Mouse (Mus musculus) liver, embryonic 14.5 days (tissue): ENCODE results near the gene Wipf1. TPM values are rescaled to one million over a fixed set of nuclear protein-coding genes. Genes with fewer than 3 reads are reported as not detected.

ENCODE experiments used
- ATAC-seq: fragments of 200-750 bp; cut with Nextera tagmentation; 2 replicates; pipeline ENCODE4 v1.8.0; 2017; ENCODE audit warnings: moderate number of reproducible peaks, mild to moderate bottlenecking, moderate library complexity; ENCODE audit not compliant: insufficient read depth
- DNase-seq, 3 experiments: peaks; one replicate each; pipeline ENCODE4 v3.0.0-alpha.2; 2012 to 2013; ENCODE audit warnings: low read depth in 3 of 3, low spot score in 3 of 3
- H3K27ac ChIP-seq: fragments of 300-500 bp; sonication (generic); 2 replicates; pipeline ENCODE4 v1.5.1; 2014; ENCODE audit warnings: moderate library complexity, mild to moderate bottlenecking, control low read depth, inconsistent platforms
- H3K27me3 ChIP-seq: fragments of 300-500 bp; sonication (generic); 2 replicates; pipeline ENCODE4 v1.6.1; 2014; ENCODE audit warnings: mild to moderate bottlenecking, low read length, moderate library complexity; ENCODE audit not compliant: control insufficient read depth, insufficient read depth
- H3K36me3 ChIP-seq: fragments of 300-500 bp; sonication (generic); replicated peaks from 2 replicates; pipeline ENCODE4 v1.6.1; 2014; ENCODE audit warnings: low read depth; ENCODE audit not compliant: control insufficient read depth, insufficient read depth
- H3K4me1 ChIP-seq, 2 experiments: fragments of 200-500 bp in 1 of 2; fragments of 300-500 bp in 1 of 2; sonication (generic) in 1 of 2; replicated peaks; 2 replicates each; pipeline ENCODE4 v1.6.1; 2012 to 2014; ENCODE audit warnings: antibody characterized with exemption in 1 of 2, inconsistent platforms in 1 of 2, low read length in 1 of 2; ENCODE audit not compliant: control insufficient read depth in 2 of 2, insufficient read depth in 2 of 2
- H3K4me2 ChIP-seq: fragments of 300-500 bp; sonication (generic); 2 replicates; pipeline ENCODE4 v1.6.1; 2014; ENCODE audit warnings: low read depth, mild to moderate bottlenecking, control low read depth, moderate library complexity
- H3K4me3 ChIP-seq, 2 experiments: fragments of 200-500 bp in 1 of 2; fragments of 300-500 bp in 1 of 2; sonication (generic) in 1 of 2; 2 replicates each; pipeline ENCODE4 v1.5.1; 2012 to 2014; ENCODE audit warnings: low read depth in 2 of 2, low read length in 2 of 2, mild to moderate bottlenecking in 2 of 2, control low read depth in 1 of 2, inconsistent platforms in 1 of 2, moderate library complexity in 1 of 2; ENCODE audit not compliant: insufficient read depth in 1 of 2
- H3K9ac ChIP-seq: fragments of 300-500 bp; sonication (generic); replicated peaks from 2 replicates; pipeline ENCODE4 v1.6.1; 2014; ENCODE audit warnings: mild to moderate bottlenecking, control low read depth, moderate library complexity
- H3K9me3 ChIP-seq: fragments of 300-500 bp; sonication (generic); 2 replicates; pipeline ENCODE4 v1.6.1; 2016; ENCODE audit warnings: low read length, mixed read lengths; ENCODE audit not compliant: control insufficient read depth
- CTCF ChIP-seq: IDR thresholded peaks from 2 replicates; pipeline ENCODE4 v1.5.1; 2016; ENCODE audit warnings: antibody characterized with exemption, low read depth, control low read depth
- EP300 ChIP-seq: IDR thresholded peaks from 2 replicates; pipeline ENCODE4 v1.6.1; 2016; ENCODE audit warnings: antibody characterized with exemption, low read depth
- WGBS: fragments of 180-500 bp; shearing (Covaris S2); extraction: QIAGEN DNeasy Blood & Tissue Kit; methylation state at CpG from one replicate; pipeline ENCODE4 v1.1.7; 2014; ENCODE audit not compliant: insufficient replicate concordance; 5-methylcytosine and 5-hydroxymethylcytosine counted together
- polyA plus RNA-seq, 2 experiments: library from polyadenylated mRNA; depleted of rRNA in 1 of 2; stranded (reverse) in 1 of 2; unstranded in 1 of 2; fragments of >200 nt; fragmentation: Nextera tagmentation in 1 of 2; extraction: Ambion mirVana in 1 of 2; gene quantifications; 2 replicates each; pipeline versions ENCODE4 v1.2.1 to v1.2.3; 2012 to 2014

Gene Wipf1
- polyA plus RNA-seq, 2 experiments, result 3.4 to 4.1 TPM

DNA sequence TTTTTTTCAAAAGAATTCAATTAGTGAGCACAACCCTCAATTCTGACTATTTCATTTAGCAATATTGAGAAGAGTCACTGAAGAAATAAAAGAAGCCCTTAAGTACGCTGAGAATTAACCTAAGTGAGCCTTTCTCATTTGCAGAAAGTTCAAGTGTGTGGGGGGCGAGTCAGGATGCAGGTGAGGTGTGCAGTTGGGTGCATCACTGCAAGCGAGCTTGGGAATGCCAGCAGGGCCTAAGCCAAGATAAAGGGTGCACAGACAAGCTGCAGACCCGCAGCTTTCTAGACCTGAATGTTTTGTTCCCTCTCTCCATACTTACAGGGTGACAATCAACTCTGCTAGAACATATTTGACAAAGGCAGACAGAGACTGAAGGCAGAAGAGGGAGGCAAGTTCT lies 75.3 kb downstream of the Wipf1 start:
- Histone ChIP-seq H3K36me3 (no peaks in the 10 kb centered on the region), H3K9me3 (no peaks in the 10 kb centered on the region), H3K4me1 (peaks cover 11 to 32% of the 10 kb centered on the region in 2 experiments), H3K4me2 (peak overlapping the region; percentile 51), H3K9ac (peak overlapping the region; percentile 15; the same call in 1 of the 2 replicates), H3K27me3 (no peaks in the 10 kb centered on the region), H3K4me3 (peak overlapping the region in 1 of 2 experiments; percentile 20; a peak in 2 of 4 replicates), H3K27ac (peak overlapping the region; percentile 43)
- no peak for DNase-seq
- whole genome bisulfite sequencing, result 56% methylated on average over 4 of the region's 4 CpGs
- no peak for TF ChIP-seq EP300
- TF ChIP-seq CTCF, result no peak
- no peak for ATAC-seq

DNA sequence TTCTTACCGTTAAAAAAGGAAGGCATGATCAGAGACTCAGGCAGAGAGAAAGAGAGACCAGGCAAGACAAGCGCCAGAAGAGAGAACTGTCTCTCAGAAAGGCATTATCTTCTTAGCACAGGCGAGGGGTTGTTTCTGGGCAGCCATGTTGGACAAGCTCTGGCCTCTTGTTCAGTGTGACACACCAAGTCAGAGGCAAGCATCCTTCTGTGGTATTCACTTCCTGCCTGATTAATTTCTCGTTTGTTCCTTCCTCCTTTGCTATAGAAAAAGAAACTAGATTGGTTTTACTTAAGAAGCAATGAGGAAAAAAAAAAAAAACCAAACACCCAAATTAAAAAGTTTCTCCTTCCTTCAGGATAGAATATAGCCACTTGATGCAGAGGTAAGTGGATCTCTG lies 75.8 kb downstream of the Wipf1 start:
- Histone ChIP-seq H3K4me1 (peaks cover 11 to 33% of the 10 kb centered on the region in 2 experiments), H3K4me3 (no peak overlapping the region), H3K4me2 (peak overlapping the region; percentile 51), H3K36me3 (no peaks in the 10 kb centered on the region), H3K9ac (no peak overlapping the region), H3K9me3 (no peaks in the 10 kb centered on the region), H3K27ac (no peak overlapping the region), H3K27me3 (no peaks in the 10 kb centered on the region)
- TF ChIP-seq EP300 (peak; percentile 21; the same call in 1 of the 2 replicates), CTCF (no peak)
- ATAC-seq (peak; percentile 42; the same call in 1 of the 2 replicates), DNase-seq (peak in 2 of 3 experiments; percentile 28 to 33)
- 4% methylated on average over 4 of the region's 4 CpGs for WGBS

DNA sequence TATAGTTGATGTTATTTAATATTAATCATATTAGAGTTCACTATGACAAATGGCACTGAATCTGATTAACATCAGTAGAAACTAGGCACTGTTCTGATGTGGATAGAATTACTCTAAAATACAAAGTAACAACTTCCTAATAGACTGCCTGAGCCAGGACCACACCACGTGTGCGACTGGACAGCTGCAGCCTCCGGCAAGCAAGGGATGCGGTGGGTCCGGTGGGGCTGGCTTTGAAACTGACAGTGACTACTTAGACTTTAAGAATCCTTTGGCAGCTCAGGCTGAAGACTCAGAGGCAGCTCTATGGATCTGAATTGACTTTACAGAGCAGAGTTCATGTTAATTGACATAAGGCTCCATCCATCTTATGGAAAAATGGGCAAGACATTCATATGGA lies 76.4 kb downstream of the Wipf1 start:
- Histone ChIP-seq H3K9ac (no peak overlapping the region), H3K4me3 (0 out of 4 replicates have a peak overlapping the region, but pooled peaks of 1 of the 2 experiments have one; percentile 3), H3K9me3 (no peaks in the 10 kb centered on the region), H3K27ac (no peak overlapping the region), H3K27me3 (no peaks in the 10 kb centered on the region), H3K4me1 (peaks cover 11 to 33% of the 10 kb centered on the region in 2 experiments), H3K36me3 (no peaks in the 10 kb centered on the region), H3K4me2 (peak overlapping the region; percentile 51)
- ATAC-seq, result no peak
- no peak for DNase-seq
- no peak for TF ChIP-seq EP300
- no peak for TF ChIP-seq CTCF
- WGBS, result 57% methylated on average over 5 of the region's 5 CpGs

DNA sequence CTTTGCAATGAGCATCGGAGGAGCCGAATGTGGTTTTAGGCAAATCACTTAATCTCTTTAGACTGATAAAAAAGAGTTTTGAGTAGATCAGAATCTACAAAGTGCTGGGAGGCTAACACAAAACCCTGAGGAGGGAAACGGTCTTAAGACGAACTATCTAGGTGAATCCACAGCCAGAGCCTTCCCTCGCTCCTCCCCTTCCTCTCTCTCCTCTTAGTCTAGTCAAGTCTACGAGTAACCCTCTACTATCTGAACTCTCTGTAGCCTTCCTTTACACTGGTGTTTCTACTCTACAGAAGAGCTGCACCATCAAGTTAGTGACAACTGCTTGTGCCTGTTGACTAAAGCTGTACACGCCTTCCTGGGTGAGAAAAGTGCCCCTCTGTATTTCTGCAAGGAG lies 77.0 kb downstream of the Wipf1 start:
- Histone ChIP-seq H3K27me3 (no peaks in the 10 kb centered on the region), H3K36me3 (no peaks in the 10 kb centered on the region), H3K4me2 (peak overlapping the region; percentile 51), H3K9me3 (no peaks in the 10 kb centered on the region), H3K4me1 (peaks cover 11 to 33% of the 10 kb centered on the region in 2 experiments), H3K4me3 (no peak overlapping the region), H3K27ac (no peak overlapping the region), H3K9ac (no peak overlapping the region)
- no peak for TF ChIP-seq CTCF
- no peak for TF ChIP-seq EP300
- WGBS, result 27% methylated on average over 7 of the region's 7 CpGs
- ATAC-seq (peak; percentile 28; the same call in 1 of the 2 replicates), DNase-seq (no peak)

DNA sequence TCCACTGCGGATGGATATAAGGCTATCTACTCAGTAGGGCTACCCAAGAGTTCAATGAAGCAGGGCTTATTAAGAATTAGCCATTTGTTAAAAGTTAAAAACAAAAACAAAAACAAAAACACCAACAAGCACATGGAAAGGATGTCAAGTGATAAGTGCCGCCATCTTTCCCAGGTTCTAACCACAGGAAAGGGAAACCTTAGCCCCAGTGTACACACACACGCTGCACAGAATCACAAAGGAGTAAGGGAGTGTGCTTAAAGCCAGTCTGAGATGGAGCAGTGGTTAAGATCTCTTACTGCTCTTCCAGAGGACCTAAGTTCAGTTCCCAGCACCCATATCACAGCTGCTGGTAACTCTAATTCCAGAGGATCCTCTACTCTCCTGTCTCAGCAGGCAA lies 78.0 kb downstream of the Wipf1 start:
- H3K4me2 ChIP-seq, result no peak overlapping the region
- H3K27ac ChIP-seq, result no peak overlapping the region
- H3K27me3 ChIP-seq, result no peaks in the 10 kb centered on the region
- H3K36me3 ChIP-seq, result no peaks in the 10 kb centered on the region
- H3K9ac ChIP-seq, result no peak overlapping the region
- TF ChIP-seq CTCF, result no peak
- TF ChIP-seq EP300, result no peak
- ATAC-seq (no peak), DNase-seq (no peak)
- H3K9me3 ChIP-seq, result no peaks in the 10 kb centered on the region
- no peak overlapping the region for H3K4me3 ChIP-seq
- H3K4me1 ChIP-seq, result peaks cover 11 to 33% of the 10 kb centered on the region in 2 experiments
- 68% methylated on average over 3 of the region's 3 CpGs for WGBS
